Mouse (Mus musculus) forebrain, postnatal 0 days (tissue): Measurements from ENCODE around the gene Tln1. TPM values are rescaled to one million over a fixed set of nuclear protein-coding genes. Genes with fewer than 3 reads are reported as not detected.

ENCODE experiments used
- ATAC-seq: fragments of 200-750 bp; cut with Nextera tagmentation; 2 replicates; pipeline ENCODE4 v1.8.0; 2017; ENCODE audit warnings: mild to moderate bottlenecking, moderate library complexity
- DNase-seq: peaks from one replicate; pipeline ENCODE4 v3.0.0-alpha.2; 2015
- H3K27ac ChIP-seq: fragments of 300-500 bp; sonication (generic); 2 replicates; pipeline ENCODE4 v1.5.1; 2014; ENCODE audit warnings: low read depth, mild to moderate bottlenecking, antibody characterized with exemption, low read length, moderate library complexity, mixed read lengths
- H3K27me3 ChIP-seq: fragments of 300-500 bp; sonication (generic); 2 replicates; pipeline ENCODE4 v1.6.1; 2014; ENCODE audit warnings: mild to moderate bottlenecking, low read length, mixed read lengths; ENCODE audit not compliant: insufficient read depth
- H3K36me3 ChIP-seq: fragments of 300-500 bp; sonication (generic); 2 replicates; pipeline ENCODE4 v1.6.1; 2014; ENCODE audit warnings: mild to moderate bottlenecking, moderate library complexity; ENCODE audit not compliant: insufficient read depth
- H3K4me1 ChIP-seq: fragments of 300-500 bp; sonication (generic); 2 replicates; pipeline ENCODE4 v1.6.1; 2014; ENCODE audit warnings: antibody characterized with exemption; ENCODE audit not compliant: insufficient read depth
- H3K4me2 ChIP-seq: fragments of 300-500 bp; sonication (generic); 2 replicates; pipeline ENCODE4 v1.6.1; 2014; ENCODE audit warnings: low read depth, mild to moderate bottlenecking, moderate library complexity
- H3K4me3 ChIP-seq: fragments of 300-500 bp; sonication (generic); 2 replicates; pipeline ENCODE4 v1.5.1; 2014; ENCODE audit warnings: low read depth, low read length, mixed read lengths
- H3K9ac ChIP-seq: fragments of 300-500 bp; sonication (generic); 2 replicates; pipeline ENCODE4 v1.6.1; 2014; ENCODE audit warnings: mild to moderate bottlenecking
- H3K9me3 ChIP-seq: fragments of 300-500 bp; sonication (generic); 2 replicates; pipeline ENCODE4 v1.6.1; 2016; ENCODE audit warnings: low read length
- CTCF ChIP-seq: sonication (generic); IDR thresholded peaks from 2 replicates; pipeline ENCODE4 v1.5.1; 2016; ENCODE audit warnings: antibody characterized with exemption, control low read depth, low read depth
- WGBS: fragments of 180-500 bp; shearing (Covaris S2); extraction: QIAGEN DNeasy Blood & Tissue Kit; methylation state at CpG from one replicate; pipeline ENCODE4 v1.1.7; 2014; 5-methylcytosine and 5-hydroxymethylcytosine counted together
- polyA plus RNA-seq: library from polyadenylated mRNA; unstranded; fragments of >200 nt; fragmentation: Nextera tagmentation; extraction: Ambion mirVana; gene quantifications from 2 replicates; pipeline ENCODE4 v1.2.1, GENCODE M21; 2015
- total RNA-seq: library from RNA; depleted of rRNA; stranded (reverse); fragments of >200 nt; gene quantifications from 2 replicates; pipeline ENCODE4 v1.2.3, GENCODE M21; 2014

The Tln1 gene
- total and polyA plus RNA-seq, 2 experiments from 2014 or later = 44.1 to 66.2 TPM

- Histone ChIP-seq H3K4me3 (peak overlapping the region; percentile 86), H3K27ac (no peak overlapping the region), H3K4me1 (peaks cover 33% of the 10 kb centered on the region), H3K9ac (peak overlapping the region; percentile 89), H3K36me3 (peaks cover 38% of the 10 kb centered on the region), H3K4me2 (peak overlapping the region; percentile 88), H3K9me3 (no peaks in the 10 kb centered on the region), H3K27me3 (no peaks in the 10 kb centered on the region)
- 53% methylated on average over 8 of the region's 8 CpGs for WGBS
- TF ChIP-seq CTCF = no peak
- ATAC-seq = no peak
- DNase-seq = no peak
Measured at GRCm38 (mm10) chr4:43577237-43577881, 14.9 kb upstream of the Tln1 start.

GRCm38 (mm10) chr4:43575356-43575755 lies 12.9 kb upstream of the Tln1 start:
- Histone ChIP-seq H3K4me3 (no peak overlapping the region), H3K27me3 (no peaks in the 10 kb centered on the region), H3K27ac (no peak overlapping the region), H3K36me3 (peaks cover 37% of the 10 kb centered on the region), H3K9ac (no peak overlapping the region), H3K4me2 (peak overlapping the region; percentile 88), H3K4me1 (peaks cover 33% of the 10 kb centered on the region), H3K9me3 (no peaks in the 10 kb centered on the region)
- no peak for DNase-seq
- no peak for ATAC-seq
- TF ChIP-seq CTCF = no peak
- WGBS = 28% methylated on average over 2 of the region's 2 CpGs

- Histone ChIP-seq H3K9me3 (no peaks in the 10 kb centered on the region), H3K4me2 (no peak overlapping the region), H3K4me1 (peaks cover 27% of the 10 kb centered on the region), H3K36me3 (peaks cover 55% of the 10 kb centered on the region), H3K27me3 (no peaks in the 10 kb centered on the region), H3K27ac (no peak overlapping the region), H3K4me3 (no peak overlapping the region), H3K9ac (no peak overlapping the region)
- 92% methylated on average over 4 of the region's 4 CpGs for WGBS
- ATAC-seq (no peak), DNase-seq (no peak)
- no peak for TF ChIP-seq CTCF
Measured at GRCm38 (mm10) chr4:43573561-43573960, 11.1 kb upstream of the Tln1 start.

DNA sequence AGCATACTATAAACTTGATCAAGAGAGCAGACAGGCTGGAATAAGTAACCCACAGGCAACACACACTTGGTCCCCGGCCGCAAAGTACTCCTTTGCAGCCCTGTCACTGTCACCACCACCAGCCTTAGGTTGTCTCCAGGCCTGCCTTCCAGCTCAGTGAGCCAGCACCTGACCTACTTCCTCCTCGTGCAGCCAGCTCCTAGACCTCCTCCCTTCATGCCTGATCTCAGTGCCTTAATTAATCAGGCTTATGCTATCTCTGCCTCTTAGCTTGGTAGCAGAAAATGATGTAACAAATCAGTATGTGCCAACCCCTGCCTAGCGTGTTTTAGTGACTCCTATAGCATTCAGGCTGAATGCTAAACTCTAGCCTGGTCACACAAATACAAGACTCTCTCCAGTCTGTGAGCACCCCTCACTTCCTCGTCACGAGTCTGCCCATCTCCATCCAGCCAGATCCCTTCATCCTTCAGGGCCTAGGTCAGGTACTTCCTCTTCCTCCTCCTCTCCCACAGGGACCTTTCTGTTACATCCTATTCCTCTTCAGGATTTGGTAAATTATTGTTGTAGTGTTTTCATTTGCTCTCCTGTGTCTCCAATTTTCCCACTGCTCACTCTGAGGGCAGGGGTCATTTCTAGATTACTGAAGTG lies 9.0 kb upstream of the Tln1 start:
- H3K27ac ChIP-seq = no peak overlapping the region
- WGBS = 89% methylated on average over 6 of the region's 6 CpGs
- no peak overlapping the region for H3K9ac ChIP-seq
- no peaks in the 10 kb centered on the region for H3K9me3 ChIP-seq
- H3K36me3 ChIP-seq = peaks cover 75% of the 10 kb centered on the region
- ATAC-seq = no peak
- no peak for TF ChIP-seq CTCF
- H3K4me1 ChIP-seq = peaks cover 14% of the 10 kb centered on the region
- no peak overlapping the region for H3K4me2 ChIP-seq
- H3K27me3 ChIP-seq = no peaks in the 10 kb centered on the region
- no peak overlapping the region for H3K4me3 ChIP-seq
- DNase-seq = no peak

DNA sequence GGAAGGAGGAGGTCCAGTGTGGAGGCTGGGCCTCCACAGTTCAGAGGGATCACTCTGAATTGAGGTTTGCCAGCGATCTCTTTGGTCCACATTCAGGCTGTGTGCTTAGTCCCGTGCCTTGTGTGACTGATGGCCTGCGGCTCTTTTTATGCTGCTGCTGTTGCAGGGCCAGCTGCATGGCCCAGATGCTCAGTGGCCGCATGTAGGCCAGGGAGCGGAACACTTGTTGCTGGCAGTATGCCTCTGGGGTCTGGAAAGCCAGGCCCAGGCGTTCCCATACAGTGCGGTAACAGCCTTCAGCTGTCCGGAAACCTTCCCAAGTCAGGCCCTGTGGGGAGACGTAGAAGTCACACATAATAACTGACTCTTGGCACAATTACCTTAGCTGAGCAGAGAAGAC lies 4.6 kb upstream of the Tln1 start:
- Histone ChIP-seq H3K27ac (no peak overlapping the region), H3K36me3 (peaks cover 74% of the 10 kb centered on the region), H3K9me3 (no peaks in the 10 kb centered on the region), H3K9ac (no peak overlapping the region), H3K4me2 (no peak overlapping the region), H3K4me1 (peaks cover 12% of the 10 kb centered on the region; the same call in 1 of the 2 replicates), H3K4me3 (no peak overlapping the region), H3K27me3 (no peaks in the 10 kb centered on the region)
- no peak for DNase-seq
- no peak for TF ChIP-seq CTCF
- no peak for ATAC-seq
- WGBS = 92% methylated on average over 9 of the region's 9 CpGs

- H3K36me3 ChIP-seq = peaks cover 49% of the 10 kb centered on the region
- TF ChIP-seq CTCF = no peak
- H3K27ac ChIP-seq = no peak overlapping the region
- DNase-seq (no peak), ATAC-seq (no peak)
- H3K9me3 ChIP-seq = no peaks in the 10 kb centered on the region
- peaks cover 12% of the 10 kb centered on the region; the same call in 1 of the 2 replicates for H3K4me1 ChIP-seq
- H3K9ac ChIP-seq = no peak overlapping the region
- no peak overlapping the region for H3K4me2 ChIP-seq
- no peaks in the 10 kb centered on the region for H3K27me3 ChIP-seq
- no peak overlapping the region for H3K4me3 ChIP-seq
- WGBS = 31% methylated on average over 2 of the region's 2 CpGs
Measured at GRCm38 (mm10) chr4:43564231-43564630, 1.7 kb upstream of the Tln1 start.

DNA sequence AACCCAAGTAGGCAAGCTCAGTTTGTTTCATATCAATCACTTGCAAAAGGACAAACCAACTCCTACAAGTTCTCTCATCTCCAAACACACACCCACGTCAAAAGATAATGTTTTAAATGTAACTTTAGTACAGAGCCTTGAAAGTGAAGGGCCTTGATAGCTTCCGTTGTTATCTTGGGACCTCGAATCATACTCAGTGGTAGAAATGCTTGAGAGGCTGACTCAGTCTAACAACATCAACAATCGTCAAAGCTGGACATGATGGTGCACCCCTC lies 1.0 kb upstream of the Tln1 start:
- no peak for TF ChIP-seq CTCF
- no peaks in the 10 kb centered on the region for H3K27me3 ChIP-seq
- peaks cover 46% of the 10 kb centered on the region for H3K36me3 ChIP-seq
- no peaks in the 10 kb centered on the region for H3K9me3 ChIP-seq
- H3K4me3 ChIP-seq = peak overlapping the region; percentile 97
- H3K9ac ChIP-seq = peak overlapping the region; percentile 89
- H3K4me2 ChIP-seq = peak overlapping the region; percentile 72
- peaks cover 12% of the 10 kb centered on the region; the same call in 1 of the 2 replicates for H3K4me1 ChIP-seq
- ATAC-seq (no peak), DNase-seq (no peak)
- WGBS = 89% methylated on average over 4 of the region's 4 CpGs
- no peak overlapping the region for H3K27ac ChIP-seq
